Mouse (Mus musculus) gastrocnemius, postnatal 4 days (tissue): ENCODE measurements at regions not wholly inside any gene's neighbourhood (a gene's known extent, or its start where the extent isn't known, plus 50 kb on each side); places are given as distances from the start of the nearest gene placed in this dataset.

Source experiments
- DNase-seq, 2 experiments: peaks; one replicate each; pipeline ENCODE4 v3.0.0; 2021 to 2022; ENCODE audit warnings: low spot score in 2 of 2, mixed read lengths in 2 of 2

- no peak for DNase-seq
These were observed 70.9 kb downstream of the Asb1 start for GRCm38 (mm10) chr1:91611281-91611680.

GRCm38 (mm10) chr1:91611694-91612093, 71.3 kb downstream of the Asb1 start:
- DNase-seq = no peak

- DNase-seq = no peak
These were observed 72.6 kb downstream of the Asb1 start for GRCm38 (mm10) chr1:91612912-91613311.

- DNase-seq = no peak
These were observed 75.1 kb downstream of the Asb1 start for GRCm38 (mm10) chr1:91615396-91615795.

- no peak for DNase-seq
These were observed 78.3 kb downstream of the Asb1 start for GRCm38 (mm10) chr1:91618527-91619135.

GRCm38 (mm10) chr1:91621141-91621540, 80.8 kb downstream of the Asb1 start:
- DNase-seq = no peak

GRCm38 (mm10) chr1:91622874-91623273, 82.5 kb downstream of the Asb1 start:
- DNase-seq = no peak

- DNase-seq = no peak
These were observed 83.7 kb downstream of the Asb1 start for GRCm38 (mm10) chr1:91624028-91624427.

GRCm38 (mm10) chr1:91624531-91625300, 84.4 kb downstream of the Asb1 start:
- DNase-seq = no peak

GRCm38 (mm10) chr1:91626090-91626489, 85.7 kb downstream of the Asb1 start:
- no peak for DNase-seq

GRCm38 (mm10) chr1:91630206-91630605, 89.9 kb downstream of the Asb1 start:
- DNase-seq = no peak

- no peak for DNase-seq
These were observed 90.6 kb downstream of the Asb1 start for GRCm38 (mm10) chr1:91630871-91631410.

GRCm38 (mm10) chr1:91632906-91633493, 92.7 kb downstream of the Asb1 start:
- DNase-seq = no peak

- no peak for DNase-seq
These were observed 96.2 kb downstream of the Asb1 start for GRCm38 (mm10) chr1:91636571-91636970.

- DNase-seq = no peak
These were observed 100.2 kb downstream of the Asb1 start for GRCm38 (mm10) chr1:91640551-91640950.

GRCm38 (mm10) chr1:91658991-91659441, 118.7 kb downstream of the Asb1 start:
- no peak for DNase-seq

GRCm38 (mm10) chr1:91659486-91659885, 119.1 kb downstream of the Asb1 start:
- no peak for DNase-seq

- DNase-seq = no peak
These were observed 122.9 kb downstream of the Asb1 start for GRCm38 (mm10) chr1:91663289-91663688.

- DNase-seq = no peak
These were observed 124.3 kb downstream of the Asb1 start for GRCm38 (mm10) chr1:91664622-91665021.

- DNase-seq = no peak
These were observed 128.2 kb downstream of the Asb1 start for GRCm38 (mm10) chr1:91668530-91668929.

GRCm38 (mm10) chr1:91670980-91671379, 130.3 kb upstream of the Twist2 start:
- peak in 1 of 2 experiments; percentile 46 for DNase-seq

- no peak for DNase-seq
These were observed 127.1 kb upstream of the Twist2 start for GRCm38 (mm10) chr1:91674082-91674655.
